Mouse (Mus musculus) forebrain, embryonic 12.5 days (tissue): Measurements from ENCODE around the gene Ciita. TPM values are rescaled to one million over a fixed set of nuclear protein-coding genes. Genes with fewer than 3 reads are reported as not detected.
A peak's percentile ranks its signal among the peaks of the same experiment; 100 is the strongest.

ENCODE experiments used
- ATAC-seq: fragments of 200-750 bp; cut with Nextera tagmentation; 2 replicates; pipeline ENCODE4 v1.8.0; 2017; ENCODE audit warnings: moderate TSS enrichment; ENCODE audit not compliant: low FRiP score
- H3K27ac ChIP-seq: fragments of 300-500 bp; sonication (generic); 2 replicates; pipeline ENCODE4 v1.5.1; 2016; ENCODE audit warnings: mild to moderate bottlenecking
- H3K27me3 ChIP-seq: fragments of 300-500 bp; sonication (generic); 2 replicates; pipeline ENCODE4 v1.6.1; 2016; ENCODE audit warnings: mild to moderate bottlenecking
- H3K36me3 ChIP-seq: fragments of 300-500 bp; sonication (generic); replicated peaks from 2 replicates; pipeline ENCODE4 v1.6.1; 2016; ENCODE audit warnings: mild to moderate bottlenecking
- H3K4me1 ChIP-seq: fragments of 300-500 bp; sonication (generic); 2 replicates; pipeline ENCODE4 v1.6.1; 2016
- H3K4me2 ChIP-seq: fragments of 300-500 bp; sonication (generic); 2 replicates; pipeline ENCODE4 v1.6.1; 2016; ENCODE audit warnings: mild to moderate bottlenecking, moderate library complexity
- H3K4me3 ChIP-seq: fragments of 300-500 bp; sonication (generic); replicated peaks from 2 replicates; pipeline ENCODE4 v1.5.1; 2016; ENCODE audit warnings: mild to moderate bottlenecking
- H3K9ac ChIP-seq: fragments of 300-500 bp; sonication (generic); 2 replicates; pipeline ENCODE4 v1.6.1; 2016; ENCODE audit warnings: mild to moderate bottlenecking
- H3K9me3 ChIP-seq: fragments of 300-500 bp; sonication (generic); 2 replicates; pipeline ENCODE4 v1.6.1; 2016
- WGBS: fragments of 180-500 bp; shearing (Covaris S2); methylation state at CpG from one replicate; pipeline ENCODE4 v1.1.7; 2016; 5-methylcytosine and 5-hydroxymethylcytosine counted together
- polyA plus RNA-seq: library from polyadenylated mRNA; unstranded; fragments of >200 nt; fragmentation: Nextera tagmentation; extraction: Ambion mirVana; gene quantifications from 2 replicates; pipeline ENCODE4 v1.2.1, GENCODE M21; 2016

Ciita gene
- polyA plus RNA-seq, 1 experiment from 2014 or later = 0.42 TPM

- H3K4me1 ChIP-seq = no peaks in the 10 kb centered on the region
- H3K27ac ChIP-seq = no peak overlapping the region
- H3K36me3 ChIP-seq = no peaks in the 10 kb centered on the region
- H3K4me2 ChIP-seq = no peak overlapping the region
- H3K4me3 ChIP-seq = no peak overlapping the region
- peaks cover 7% of the 10 kb centered on the region; the same call in 1 of the 2 replicates for H3K27me3 ChIP-seq
- WGBS = 15% methylated on average over 8 of the region's 8 CpGs
- H3K9ac ChIP-seq = no peak overlapping the region
- no peaks in the 10 kb centered on the region for H3K9me3 ChIP-seq
- ATAC-seq = no peak
These were observed 22.0 kb downstream of the Ciita start for GRCm38 (mm10) chr16:10501865-10502264.

- no peaks in the 10 kb centered on the region for H3K9me3 ChIP-seq
- no peak overlapping the region for H3K4me3 ChIP-seq
- H3K36me3 ChIP-seq = no peaks in the 10 kb centered on the region
- no peak overlapping the region for H3K4me2 ChIP-seq
- peaks cover 7% of the 10 kb centered on the region; the same call in 1 of the 2 replicates for H3K27me3 ChIP-seq
- H3K9ac ChIP-seq = no peak overlapping the region
- H3K4me1 ChIP-seq = 0 out of 2 replicates have a peak, but pooled peaks cover 5% of the 10 kb centered on the region
- WGBS = 75% methylated on average over 2 of the region's 2 CpGs
- H3K27ac ChIP-seq = no peak overlapping the region
- no peak for ATAC-seq
These were observed 23.2 kb downstream of the Ciita start for GRCm38 (mm10) chr16:10503058-10503457.

GRCm38 (mm10) chr16:10507445-10507844 is 27.6 kb downstream of the Ciita start:
- Histone ChIP-seq H3K36me3 (no peaks in the 10 kb centered on the region), H3K27ac (no peak overlapping the region), H3K9me3 (no peaks in the 10 kb centered on the region), H3K27me3 (peaks cover under 1% of the 10 kb centered on the region; the same call in 1 of the 2 replicates), H3K4me2 (no peak overlapping the region), H3K4me1 (0 out of 2 replicates have a peak, but pooled peaks cover 5% of the 10 kb centered on the region), H3K4me3 (no peak overlapping the region), H3K9ac (no peak overlapping the region)
- 21% methylated on average over 4 of the region's 4 CpGs for WGBS
- ATAC-seq = no peak

GRCm38 (mm10) chr16:10508691-10509090 is 28.8 kb downstream of the Ciita start:
- 77% methylated on average over 6 of the region's 6 CpGs for WGBS
- no peak overlapping the region for H3K4me3 ChIP-seq
- H3K9ac ChIP-seq = no peak overlapping the region
- H3K27me3 ChIP-seq = no peaks in the 10 kb centered on the region
- ATAC-seq = no peak
- no peaks in the 10 kb centered on the region for H3K36me3 ChIP-seq
- H3K4me2 ChIP-seq = no peak overlapping the region
- H3K27ac ChIP-seq = no peak overlapping the region
- H3K9me3 ChIP-seq = no peaks in the 10 kb centered on the region
- 0 out of 2 replicates have a peak, but pooled peaks cover 5% of the 10 kb centered on the region for H3K4me1 ChIP-seq

- no peak overlapping the region for H3K9ac ChIP-seq
- no peaks in the 10 kb centered on the region for H3K9me3 ChIP-seq
- no peak overlapping the region for H3K4me2 ChIP-seq
- WGBS = 55% methylated on average over 14 of the region's 14 CpGs
- H3K27me3 ChIP-seq = no peaks in the 10 kb centered on the region
- ATAC-seq = no peak
- no peak overlapping the region for H3K27ac ChIP-seq
- no peaks in the 10 kb centered on the region for H3K36me3 ChIP-seq
- 0 out of 2 replicates have a peak, but pooled peaks cover 5% of the 10 kb centered on the region for H3K4me1 ChIP-seq
- no peak overlapping the region for H3K4me3 ChIP-seq
These were observed 30.7 kb downstream of the Ciita start for GRCm38 (mm10) chr16:10510477-10511133.

- no peak overlapping the region for H3K9ac ChIP-seq
- 0 out of 2 replicates have a peak, but pooled peaks cover 5% of the 10 kb centered on the region for H3K4me1 ChIP-seq
- H3K9me3 ChIP-seq = no peaks in the 10 kb centered on the region
- WGBS = 88% methylated on average over 12 of the region's 12 CpGs
- no peak overlapping the region for H3K4me3 ChIP-seq
- H3K27ac ChIP-seq = no peak overlapping the region
- no peaks in the 10 kb centered on the region for H3K36me3 ChIP-seq
- ATAC-seq = no peak
- no peaks in the 10 kb centered on the region for H3K27me3 ChIP-seq
- H3K4me2 ChIP-seq = no peak overlapping the region
These were observed 31.3 kb downstream of the Ciita start for GRCm38 (mm10) chr16:10511134-10511520.

GRCm38 (mm10) chr16:10515953-10516572 is 36.2 kb downstream of the Ciita start:
- Histone ChIP-seq H3K4me1 (no peaks in the 10 kb centered on the region), H3K36me3 (no peaks in the 10 kb centered on the region), H3K27me3 (no peaks in the 10 kb centered on the region; the same call in 1 of the 2 replicates), H3K4me3 (no peak overlapping the region), H3K27ac (no peak overlapping the region), H3K4me2 (no peak overlapping the region), H3K9me3 (no peaks in the 10 kb centered on the region), H3K9ac (no peak overlapping the region)
- no peak for ATAC-seq
- 93% methylated on average over 12 of the region's 12 CpGs for WGBS

- Histone ChIP-seq H3K9me3 (no peaks in the 10 kb centered on the region), H3K27me3 (no peaks in the 10 kb centered on the region; the same call in 1 of the 2 replicates), H3K4me2 (no peak overlapping the region), H3K9ac (no peak overlapping the region), H3K4me3 (no peak overlapping the region), H3K36me3 (no peaks in the 10 kb centered on the region), H3K4me1 (no peaks in the 10 kb centered on the region), H3K27ac (no peak overlapping the region)
- whole genome bisulfite sequencing = 55% methylated on average over 5 of the region's 5 CpGs
- no peak for ATAC-seq
These were observed 38.2 kb downstream of the Ciita start for GRCm38 (mm10) chr16:10518030-10518429.

GRCm38 (mm10) chr16:10520908-10521614 is 41.2 kb downstream of the Ciita start:
- 37% methylated on average over 2 of the region's 2 CpGs for WGBS
- Histone ChIP-seq H3K27me3 (no peaks in the 10 kb centered on the region; the same call in 1 of the 2 replicates), H3K9me3 (no peaks in the 10 kb centered on the region), H3K27ac (no peak overlapping the region), H3K4me3 (no peak overlapping the region), H3K9ac (no peak overlapping the region), H3K4me2 (no peak overlapping the region), H3K4me1 (no peaks in the 10 kb centered on the region), H3K36me3 (no peaks in the 10 kb centered on the region)
- ATAC-seq = peak; percentile 61; the same call in 1 of the 2 replicates

GRCm38 (mm10) chr16:10522811-10523210 is 43.0 kb downstream of the Ciita start:
- 80% methylated on average over 1 of the region's 1 CpGs for WGBS
- Histone ChIP-seq H3K4me3 (no peak overlapping the region), H3K27me3 (no peaks in the 10 kb centered on the region), H3K9me3 (no peaks in the 10 kb centered on the region), H3K27ac (no peak overlapping the region), H3K4me1 (no peaks in the 10 kb centered on the region), H3K9ac (no peak overlapping the region), H3K4me2 (no peak overlapping the region), H3K36me3 (no peaks in the 10 kb centered on the region)
- no peak for ATAC-seq

- Histone ChIP-seq H3K4me1 (no peaks in the 10 kb centered on the region), H3K27me3 (no peaks in the 10 kb centered on the region), H3K4me3 (no peak overlapping the region), H3K4me2 (no peak overlapping the region), H3K9ac (no peak overlapping the region), H3K36me3 (no peaks in the 10 kb centered on the region), H3K27ac (no peak overlapping the region), H3K9me3 (no peaks in the 10 kb centered on the region)
- WGBS = 92% methylated on average over 8 of the region's 8 CpGs
- no peak for ATAC-seq
These were observed 43.8 kb downstream of the Ciita start for GRCm38 (mm10) chr16:10523650-10524049.

- peaks cover 4% of the 10 kb centered on the region; the same call in 1 of the 2 replicates for H3K36me3 ChIP-seq
- WGBS = 87% methylated on average over 4 of the region's 4 CpGs
- no peak overlapping the region for H3K4me2 ChIP-seq
- H3K9me3 ChIP-seq = no peaks in the 10 kb centered on the region
- H3K4me3 ChIP-seq = no peak overlapping the region
- no peak for ATAC-seq
- no peak overlapping the region for H3K9ac ChIP-seq
- no peak overlapping the region for H3K27ac ChIP-seq
- no peaks in the 10 kb centered on the region for H3K27me3 ChIP-seq
- H3K4me1 ChIP-seq = no peaks in the 10 kb centered on the region
These were observed 45.2 kb downstream of the Ciita start for GRCm38 (mm10) chr16:10524866-10525609.
